Mouse (Mus musculus): ENCODE results near the gene Adat1. TPM values are rescaled to one million over a fixed set of nuclear protein-coding genes. Genes with fewer than 3 reads are reported as not detected.

Gene Adat1
- polyA plus RNA-seq, 2 experiments from 2014 or later = 7.9 to 8.7 TPM

- ATAC-seq = no peak
Measured at GRCm38 (mm10) chr8:111967246-111967870, 24.7 kb downstream of the Adat1 start.

- ATAC-seq = no peak
Measured at GRCm38 (mm10) chr8:111964849-111965561, 27.1 kb downstream of the Adat1 start.

GRCm38 (mm10) chr8:111964351-111964750 lies 27.8 kb downstream of the Adat1 start:
- ATAC-seq = no peak

- no peak for ATAC-seq
Measured at GRCm38 (mm10) chr8:111963546-111963945, 28.6 kb downstream of the Adat1 start.

- no peak for ATAC-seq
Measured at GRCm38 (mm10) chr8:111963091-111963490, 29.0 kb downstream of the Adat1 start.

- no peak for ATAC-seq
Measured at GRCm38 (mm10) chr8:111962589-111962988, 29.5 kb downstream of the Adat1 start.

- ATAC-seq = no peak
Measured at GRCm38 (mm10) chr8:111961330-111961729, 30.8 kb downstream of the Adat1 start.

GRCm38 (mm10) chr8:111960591-111961321 lies 31.3 kb downstream of the Adat1 start:
- no peak for ATAC-seq

GRCm38 (mm10) chr8:111957231-111957630 lies 34.9 kb downstream of the Adat1 start:
- no peak for ATAC-seq

GRCm38 (mm10) chr8:111955879-111956278 lies 36.2 kb downstream of the Adat1 start:
- peak; percentile 20 for ATAC-seq

GRCm38 (mm10) chr8:111954844-111955594 lies 37.1 kb downstream of the Adat1 start:
- peak; percentile 61 for ATAC-seq

- ATAC-seq = no peak
Measured at GRCm38 (mm10) chr8:111951936-111952335, 40.2 kb downstream of the Adat1 start.

- no peak for ATAC-seq
Measured at GRCm38 (mm10) chr8:111951317-111951716, 40.8 kb downstream of the Adat1 start.

- no peak for ATAC-seq
Measured at GRCm38 (mm10) chr8:111950846-111951245, 41.3 kb downstream of the Adat1 start.

- ATAC-seq = no peak
Measured at GRCm38 (mm10) chr8:111947954-111948353, 44.1 kb downstream of the Adat1 start.

GRCm38 (mm10) chr8:111947144-111947543 lies 45.0 kb downstream of the Adat1 start:
- ATAC-seq = no peak

- no peak for ATAC-seq
Measured at GRCm38 (mm10) chr8:111943544-111943943, 48.6 kb downstream of the Adat1 start.

GRCm38 (mm10) chr8:111941101-111941454 lies 51.0 kb downstream of the Adat1 start:
- peak; percentile 40 for ATAC-seq

GRCm38 (mm10) chr8:111940171-111941100 lies 51.7 kb downstream of the Adat1 start, which contains the start of gene Gabarapl2:
Gene Gabarapl2 (plus strand): TSS chr8:111940703.
- peak; percentile 93 for ATAC-seq

GRCm38 (mm10) chr8:111939516-111940142 lies 52.5 kb downstream of the Adat1 start:
- ATAC-seq = peak; percentile 50

Measured in CD4-positive, CD25-positive, alpha-beta regulatory T cell, adult 4 months (primary cell).